Mouse (Mus musculus) testis, postnatal 10 days (tissue): Measurements from ENCODE around the gene Kat7.

Source experiments
- DNase-seq: peaks from one replicate; pipeline ENCODE4 v3.0.0; 2021; ENCODE audit warnings: low spot score

Kat7 gene

DNA sequence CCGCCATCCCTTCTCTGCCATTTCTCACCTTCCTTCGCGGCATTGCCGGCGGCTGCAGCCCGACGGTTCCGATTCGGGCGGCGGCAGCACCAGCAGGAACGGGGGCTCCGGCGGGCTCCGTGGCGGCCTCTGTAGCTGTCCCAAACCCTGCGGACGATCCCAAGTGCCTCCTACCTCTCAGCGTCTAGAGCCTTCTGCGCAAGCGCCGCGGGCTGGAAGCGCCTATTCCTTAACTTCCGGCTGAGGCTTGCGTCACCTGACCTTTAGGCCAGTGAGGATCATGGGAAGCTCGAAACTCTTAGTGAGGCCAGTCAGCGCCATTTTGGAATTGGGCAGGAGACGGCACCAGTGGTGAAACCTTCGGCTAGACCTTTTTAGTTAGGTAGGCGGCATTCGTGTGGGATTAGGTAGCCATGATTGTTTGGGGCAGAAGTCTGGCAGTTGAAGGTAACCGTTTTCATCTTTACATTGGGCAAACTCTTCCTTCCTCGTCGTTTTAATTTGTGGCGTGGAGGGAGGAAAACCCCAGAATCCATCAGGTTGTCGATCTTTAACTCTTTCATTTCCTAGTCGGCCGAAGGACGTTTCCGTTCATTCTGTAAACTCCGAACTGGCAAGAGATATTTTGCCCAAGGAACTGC is at the start of gene Kat7:
Gene Kat7, minus strand, starts transcription at position 240 of the 641 bp plus-strand sequence.
- DNase-seq: peak; percentile 95

DNA sequence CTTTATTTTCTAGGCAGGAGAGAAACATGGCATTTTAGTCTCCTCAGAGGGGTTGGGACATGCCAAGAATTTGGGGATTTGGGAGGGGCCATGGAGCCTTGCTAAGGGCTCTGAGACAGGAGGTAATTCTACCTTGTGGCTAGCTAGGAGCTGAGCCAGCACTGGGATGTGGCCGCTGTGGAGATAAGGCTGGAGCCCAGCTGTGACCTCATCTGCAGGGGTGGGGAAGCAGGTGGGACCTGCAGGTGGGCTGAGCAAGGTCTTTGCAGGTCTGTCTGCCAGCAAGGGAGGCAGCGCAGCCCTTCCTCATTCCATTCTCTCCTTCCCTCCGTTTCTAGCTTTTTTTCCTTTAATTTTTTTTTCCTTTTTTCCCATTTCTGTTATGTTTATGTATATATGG is 48.2 kb upstream of the Kat7 start:
- DNase-seq: no peak

DNA sequence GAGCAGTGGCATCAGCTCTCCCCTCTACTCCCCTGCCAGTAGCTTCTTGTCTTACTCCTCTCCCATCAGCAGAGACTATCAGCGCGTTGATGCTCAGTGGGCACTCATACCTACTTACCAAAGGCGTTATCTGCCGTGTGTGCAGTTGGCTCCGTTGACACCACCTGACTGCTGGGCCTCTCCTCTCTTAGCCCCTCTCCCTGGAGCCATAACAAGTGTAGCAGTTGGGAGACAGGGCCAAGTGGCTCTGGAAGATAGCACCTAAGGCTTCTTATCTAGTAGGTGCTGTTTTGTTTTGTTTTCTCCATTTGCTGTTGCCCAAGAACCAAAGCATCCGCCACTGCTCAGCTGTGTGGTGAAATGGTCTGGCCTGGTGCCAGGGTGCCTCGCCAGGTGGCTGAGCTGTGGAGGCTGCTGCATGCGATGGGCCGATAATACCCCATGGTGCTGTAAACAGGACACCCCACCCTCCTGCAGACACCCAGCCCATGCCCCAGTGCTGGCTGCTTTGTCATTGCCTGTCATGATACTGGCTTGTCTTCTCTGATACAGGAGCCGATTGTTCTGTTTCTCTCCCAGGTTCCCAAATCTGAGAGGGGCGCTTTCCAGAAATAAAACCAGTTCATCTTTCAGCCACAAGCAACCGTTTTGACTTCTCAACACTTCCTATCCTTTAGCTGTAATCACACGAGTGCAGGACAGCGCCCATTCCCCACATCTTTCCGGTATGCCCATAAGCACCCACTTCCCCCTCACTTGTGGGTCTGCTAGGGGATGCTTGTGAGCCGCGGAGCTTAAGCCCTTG is 46.6 kb upstream of the Kat7 start:
- DNase-seq: peak; percentile 64

DNA sequence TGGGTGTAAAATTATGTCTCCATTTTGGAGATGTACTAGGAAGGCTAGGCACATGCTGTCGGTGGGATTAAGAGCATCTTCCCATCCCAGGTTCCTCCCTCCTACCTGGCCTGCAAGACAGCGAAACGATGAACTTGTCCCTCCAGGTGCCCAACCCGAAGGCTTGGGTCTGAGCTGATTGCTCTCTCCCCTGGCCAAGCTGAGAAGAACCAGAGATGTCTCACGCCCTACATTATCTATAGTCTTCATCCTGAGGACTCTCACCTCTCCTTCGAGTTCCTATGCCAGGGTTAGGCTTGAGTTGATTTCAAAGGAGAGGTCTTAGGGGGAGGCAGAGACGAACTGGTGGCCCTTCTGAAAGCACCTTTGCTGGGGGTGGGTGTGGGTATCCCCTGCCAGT is 46.0 kb upstream of the Kat7 start:
- no peak for DNase-seq

DNA sequence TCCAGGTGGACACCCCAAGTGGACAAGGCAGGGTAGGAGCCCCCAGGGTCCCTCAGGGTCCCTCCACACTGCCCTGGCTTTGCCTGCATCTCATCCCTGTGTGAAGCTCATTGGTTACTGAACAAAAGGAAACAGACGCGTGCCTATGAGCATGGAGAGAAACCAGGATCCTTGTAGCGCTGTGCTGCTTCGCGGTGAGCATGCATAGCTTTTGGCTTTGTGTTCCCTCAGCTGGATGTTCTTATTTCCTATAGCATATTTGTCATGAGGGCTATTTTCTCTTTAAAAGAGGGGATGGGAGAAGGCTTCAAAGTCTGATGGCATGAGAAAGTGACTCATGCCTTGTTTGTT is 45.6 kb upstream of the Kat7 start:
- no peak for DNase-seq

DNA sequence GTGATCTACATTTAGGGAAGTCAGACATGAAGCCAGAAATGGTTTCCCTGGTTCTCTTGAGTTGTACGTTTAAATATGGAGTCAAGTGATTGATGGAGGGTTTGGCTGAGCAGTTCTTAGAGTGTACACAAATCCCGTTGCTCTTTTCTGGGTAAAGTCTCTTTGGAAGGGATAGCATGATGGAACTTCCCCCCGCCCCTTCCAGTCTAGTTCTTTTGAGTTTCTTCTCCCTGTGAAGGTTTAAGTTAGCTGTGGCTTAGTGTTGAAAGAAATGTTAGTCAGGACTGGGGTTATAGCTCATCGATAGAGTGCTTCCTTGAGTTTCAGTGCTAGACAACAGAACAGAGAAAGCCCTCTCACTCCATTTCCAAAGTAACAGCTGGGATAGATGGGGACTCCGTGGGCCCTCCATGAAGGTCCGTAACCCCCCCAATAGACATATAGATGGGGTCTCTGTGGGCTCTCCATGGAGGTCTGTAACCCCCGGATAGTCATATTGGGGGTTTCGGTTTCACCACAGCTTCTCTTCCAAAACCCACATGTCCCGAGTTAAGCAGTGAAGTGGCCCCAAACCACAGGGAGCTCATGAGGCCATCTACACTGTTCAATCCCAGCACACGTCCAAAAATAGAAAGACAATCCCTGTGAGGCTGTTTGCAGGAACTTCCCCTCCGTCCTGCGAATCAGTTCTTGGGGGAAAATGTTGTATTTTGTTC is 45.1 kb upstream of the Kat7 start:
- DNase-seq: no peak

DNA sequence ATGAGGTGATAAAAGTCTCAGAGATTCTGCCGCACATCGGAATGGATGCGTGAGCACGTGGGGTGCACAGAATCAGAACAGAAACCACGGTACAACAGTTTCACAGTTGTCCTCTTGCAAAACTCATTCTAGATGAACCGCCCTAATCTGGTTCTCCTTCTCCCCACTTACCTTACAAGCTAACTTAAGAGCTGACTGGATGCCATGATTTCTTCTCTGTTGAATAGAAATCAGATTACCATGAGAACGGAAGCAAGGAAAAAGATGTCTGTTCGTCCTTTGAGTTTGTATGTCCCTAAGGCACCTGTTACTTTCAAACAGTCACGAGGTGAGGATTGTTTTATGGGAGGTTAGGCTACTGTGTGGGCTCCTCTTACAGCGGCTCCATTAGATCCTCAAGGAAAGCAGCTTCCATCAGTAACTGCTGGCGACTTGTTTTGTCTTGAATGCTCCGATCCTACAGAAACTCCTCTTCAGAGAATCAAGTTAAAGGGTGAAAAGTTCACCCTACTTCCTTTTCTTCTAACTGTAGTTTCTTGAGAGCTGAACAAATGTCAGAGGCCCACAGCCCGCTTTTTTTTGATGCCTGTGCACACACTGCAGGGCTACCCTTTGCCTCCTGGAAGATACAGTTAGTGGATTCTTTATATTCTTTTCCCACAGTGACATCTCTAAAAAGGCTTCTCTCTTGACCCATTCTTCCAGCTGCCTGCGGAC is 44.3 kb upstream of the Kat7 start:
- DNase-seq: no peak

DNA sequence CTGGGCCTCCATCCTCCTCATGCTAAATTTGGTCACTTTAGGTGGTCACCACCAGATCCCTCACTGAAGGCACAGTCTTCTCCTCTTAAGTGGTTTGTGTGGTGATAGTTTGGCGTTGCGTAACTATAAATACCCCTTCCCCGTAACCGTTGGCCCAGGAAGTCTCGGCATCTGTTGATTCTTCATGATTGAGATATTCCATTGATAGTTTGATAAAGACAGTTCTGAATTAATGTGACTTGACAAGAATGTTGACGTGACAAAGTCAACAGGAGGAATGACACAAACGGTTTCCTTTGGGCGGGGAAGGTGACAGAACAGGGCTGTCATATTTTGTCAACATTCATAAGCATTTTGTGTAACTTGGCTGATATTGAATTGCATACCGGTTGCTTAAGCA is 43.2 kb upstream of the Kat7 start:
- no peak for DNase-seq

DNA sequence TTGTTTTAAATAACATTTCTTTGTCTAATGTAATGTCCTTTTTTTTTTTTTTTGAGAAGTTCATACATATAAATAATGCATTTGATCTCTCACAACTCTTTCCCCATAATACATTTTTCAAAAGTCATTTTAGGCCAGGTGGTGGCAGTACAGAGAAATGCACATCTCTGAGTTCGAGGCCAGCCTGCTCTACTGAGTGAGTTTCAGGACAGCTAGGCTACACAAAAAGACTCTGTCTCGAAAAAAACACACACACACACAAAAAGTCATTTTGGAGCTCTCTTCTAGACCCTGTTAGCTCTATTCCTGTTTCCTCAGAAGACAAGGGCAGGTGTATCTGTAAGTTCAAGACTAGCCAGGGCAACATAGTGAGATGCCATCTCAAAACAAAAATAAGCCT is 42.6 kb upstream of the Kat7 start:
- DNase-seq: no peak

DNA sequence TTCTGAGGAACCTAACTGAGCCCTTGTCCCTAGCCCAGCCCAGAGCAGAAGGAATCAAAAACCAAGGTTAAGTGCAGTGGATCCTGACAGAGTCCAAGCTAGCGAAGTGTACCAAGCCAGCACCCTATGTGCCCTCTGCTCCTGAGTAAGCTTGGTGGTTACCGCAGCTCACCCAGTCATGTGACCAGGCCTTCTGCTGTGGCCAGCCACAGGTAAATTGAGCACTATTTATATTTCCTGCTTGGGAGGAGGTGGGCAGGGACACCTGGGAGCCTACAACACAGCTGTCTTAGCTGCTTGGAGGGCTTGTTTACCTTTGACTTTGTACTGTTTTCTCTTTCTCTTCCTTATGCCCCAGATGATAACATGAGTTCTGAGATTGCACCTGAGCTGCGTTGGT is 40.9 kb upstream of the Kat7 start:
- DNase-seq: no peak

DNA sequence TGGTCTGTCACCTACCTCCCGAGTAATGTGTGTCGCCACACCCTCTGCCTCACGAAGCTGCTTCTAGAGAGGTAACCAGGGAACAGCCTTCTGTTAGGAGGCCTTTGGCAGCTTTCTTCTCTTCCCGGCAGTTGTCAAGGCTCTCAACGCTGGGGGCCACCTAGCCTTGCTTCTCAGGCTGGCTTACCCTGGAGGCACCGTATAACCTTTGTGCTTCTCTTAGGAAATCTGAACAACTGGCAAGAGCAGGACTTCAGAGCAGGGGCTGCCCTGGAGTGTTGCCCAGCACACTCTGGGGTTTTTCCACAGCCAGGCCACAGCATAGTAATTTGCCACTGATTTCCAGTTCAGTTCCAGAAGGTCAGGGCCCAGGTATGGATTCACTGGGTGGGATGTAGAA is 40.2 kb upstream of the Kat7 start:
- DNase-seq: no peak

DNA sequence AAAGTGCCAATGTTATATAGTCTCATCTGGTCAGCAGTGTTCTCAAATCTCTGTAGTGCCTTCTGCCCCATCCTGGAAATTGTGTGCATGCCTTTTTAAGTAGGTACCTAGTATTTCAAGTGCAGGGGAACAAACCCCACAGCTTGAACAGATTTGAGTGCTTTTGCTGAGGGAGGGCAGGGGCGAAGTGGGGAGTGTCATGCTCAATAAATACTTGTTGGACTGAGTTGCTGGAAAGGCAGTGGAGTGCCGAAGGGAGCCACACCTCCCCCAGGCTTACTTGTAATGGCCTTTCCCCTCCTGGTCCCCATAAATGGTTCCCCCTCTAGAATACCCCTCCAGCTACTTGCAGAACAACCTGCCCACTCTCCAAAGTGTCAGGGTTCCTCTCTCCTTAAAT is 34.1 kb upstream of the Kat7 start:
- DNase-seq: no peak

DNA sequence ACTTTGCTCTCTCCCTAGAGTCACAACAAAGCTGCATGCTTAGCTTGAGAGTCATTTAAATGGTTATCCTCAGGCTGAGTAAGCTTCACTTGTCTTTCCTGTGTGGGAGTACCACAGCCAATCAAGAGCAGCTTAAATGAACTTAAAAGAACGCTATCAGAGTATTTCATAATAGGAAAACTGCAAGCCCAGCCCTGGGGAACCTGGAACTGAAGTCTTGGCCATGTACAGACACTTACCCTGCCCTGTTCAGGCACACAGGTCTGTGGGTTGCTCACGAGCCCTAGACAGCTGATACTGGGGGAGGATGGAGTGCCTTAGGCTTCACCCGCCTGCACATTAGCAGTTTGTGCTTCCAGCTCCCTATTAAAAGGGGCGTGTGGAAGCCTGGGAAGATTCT is 33.1 kb upstream of the Kat7 start:
- no peak for DNase-seq

DNA sequence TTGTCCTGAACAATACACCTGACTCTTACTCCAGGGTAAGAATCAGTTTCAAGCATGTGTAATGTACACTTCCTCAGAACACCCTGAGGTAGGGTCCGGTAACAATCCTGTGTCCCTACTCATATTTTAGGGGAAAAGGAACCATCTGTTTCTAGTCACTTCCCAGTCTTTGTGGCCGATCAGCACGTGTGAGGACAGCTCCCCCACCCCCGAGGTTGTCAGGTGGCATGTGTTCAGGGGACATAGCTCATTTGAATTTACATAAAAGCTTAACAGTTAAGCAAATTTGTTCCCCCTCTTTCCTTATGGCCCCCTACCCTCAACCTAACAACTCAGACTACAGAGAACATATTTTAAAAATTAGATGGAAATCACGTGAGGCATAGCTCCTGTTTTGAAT is 30.6 kb upstream of the Kat7 start:
- DNase-seq: no peak

DNA sequence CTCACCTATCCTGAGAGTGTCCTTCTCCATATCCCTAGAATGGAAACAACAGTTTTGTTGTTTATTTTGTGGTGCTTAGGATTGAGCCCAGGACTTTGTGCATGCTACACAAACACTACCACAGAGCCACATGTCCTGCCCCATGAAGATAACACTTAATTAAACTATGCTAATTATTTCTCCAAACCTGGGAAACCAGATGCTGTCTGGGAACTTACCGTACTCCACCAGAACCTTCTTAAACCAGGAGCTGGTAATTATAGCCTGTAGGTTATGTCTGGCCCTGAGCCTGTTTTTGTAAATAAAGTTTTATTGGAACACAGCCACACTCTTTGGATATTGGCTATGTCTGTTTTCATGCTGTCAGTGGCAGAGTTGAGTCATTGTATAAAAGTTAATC is 30.2 kb upstream of the Kat7 start:
- no peak for DNase-seq

DNA sequence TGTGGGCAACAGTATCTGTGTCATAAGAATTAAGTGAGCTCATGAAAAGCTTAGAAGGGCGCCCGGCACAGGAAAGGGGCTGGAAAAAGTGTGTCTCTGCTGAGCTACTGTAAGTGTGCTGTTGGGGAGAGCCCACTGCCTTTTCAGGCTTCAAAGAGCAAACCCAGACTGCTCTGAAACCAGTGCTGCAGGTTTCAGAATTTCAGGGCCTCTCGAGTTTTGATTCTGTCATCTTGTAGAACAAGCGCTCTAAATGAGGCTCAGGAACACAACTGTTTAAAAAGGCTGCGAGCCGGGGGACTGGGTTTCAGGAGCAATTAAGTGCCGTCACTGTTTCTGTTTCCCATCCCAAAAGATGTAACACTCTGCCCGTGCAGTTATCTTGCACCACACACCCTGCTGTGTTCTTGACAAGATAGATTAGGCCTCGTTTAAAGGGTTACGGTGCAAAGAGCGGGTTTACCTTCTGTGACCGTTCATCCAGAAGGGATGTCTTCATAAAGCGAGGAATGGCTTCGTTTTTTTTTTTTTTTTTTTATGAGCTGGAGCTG is 29.5 kb upstream of the Kat7 start:
- DNase-seq: no peak

DNA sequence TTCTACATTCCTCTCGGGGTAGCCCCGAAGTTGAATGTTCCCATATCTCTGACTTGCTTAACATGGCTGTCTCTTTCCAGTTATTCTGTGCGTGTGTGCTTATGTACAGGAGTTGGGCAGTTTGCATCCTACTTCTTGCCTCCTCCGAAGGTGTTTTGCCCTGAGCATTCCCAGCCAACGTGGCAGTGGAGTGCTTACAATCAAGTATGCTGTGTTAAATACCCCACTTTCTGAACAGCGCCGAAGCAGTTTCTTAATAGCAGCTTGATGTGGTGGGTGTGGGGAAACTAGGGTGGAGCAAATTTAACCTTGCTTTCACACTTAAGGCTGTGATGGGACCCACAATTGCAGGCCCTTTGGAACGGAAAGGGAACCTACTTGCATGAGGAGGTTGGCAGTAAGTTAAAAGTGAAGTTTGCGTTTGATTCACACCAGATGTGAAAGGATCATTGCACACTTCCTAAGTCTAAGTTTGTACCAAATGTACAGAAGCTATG is 27.8 kb upstream of the Kat7 start:
- DNase-seq: no peak

DNA sequence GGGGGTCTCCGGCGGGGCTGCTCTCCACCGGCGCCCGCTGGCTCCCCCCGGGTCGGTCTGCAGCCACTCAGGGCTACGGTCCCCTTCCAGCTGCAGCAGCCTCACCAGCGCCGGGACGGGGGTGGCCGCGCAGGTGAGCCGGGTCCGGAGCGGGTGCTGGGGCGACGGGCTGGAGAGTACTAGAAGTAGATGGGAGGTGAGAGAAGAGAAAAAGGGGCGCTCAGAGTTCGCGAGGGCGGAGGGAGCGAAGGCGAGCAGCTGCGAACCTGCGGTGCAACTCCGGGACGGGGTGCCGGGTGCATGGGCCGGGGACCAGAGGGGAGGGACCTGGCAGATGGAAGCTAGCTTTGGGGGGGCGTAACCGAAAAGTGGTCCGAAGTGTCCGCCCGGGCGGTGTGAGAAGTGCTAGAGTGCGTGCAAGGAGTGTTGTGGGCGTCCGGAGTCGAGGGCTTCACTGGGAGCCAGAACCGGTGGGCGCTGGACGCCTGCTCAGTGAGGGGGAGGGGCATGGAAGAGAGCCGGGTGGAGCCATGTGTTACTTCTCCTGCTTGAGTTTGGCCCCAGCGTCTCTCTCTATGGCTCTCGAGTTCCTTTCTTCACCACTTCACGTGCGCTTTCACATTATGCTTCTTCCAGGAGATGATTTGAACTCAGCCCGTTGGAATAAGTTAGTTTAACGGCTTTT is 27.2 kb upstream of the Kat7 start:
- peak; percentile 74 for DNase-seq

DNA sequence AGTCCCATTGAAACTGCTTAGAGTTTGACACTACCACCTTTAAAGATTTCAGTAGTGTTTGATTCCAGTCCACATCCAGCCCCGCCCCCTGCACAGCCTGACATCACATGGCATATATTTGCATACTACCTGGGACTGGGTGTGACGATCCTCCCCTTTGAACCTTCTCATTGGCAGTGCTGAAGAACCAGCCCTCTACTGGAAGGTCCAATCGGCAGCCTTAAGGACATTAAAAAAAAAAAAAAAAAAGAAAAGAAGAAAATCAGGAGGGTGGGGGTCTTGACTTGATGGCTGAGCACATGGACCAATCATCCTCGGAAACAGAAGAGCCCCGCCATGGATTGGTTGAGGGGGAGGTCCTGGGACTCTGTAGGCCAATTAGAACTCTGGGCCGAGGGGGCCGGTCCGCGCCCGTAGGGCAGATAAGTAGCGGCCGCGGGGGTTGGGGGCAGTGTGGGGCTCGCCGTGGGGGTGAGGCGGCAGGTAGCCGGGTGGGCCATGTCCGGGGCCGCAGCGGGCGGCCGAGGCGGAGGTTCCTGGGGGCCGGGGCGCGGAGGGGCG is 26.6 kb upstream of the Kat7 start, which contains the start of gene Fam117a:
Gene Fam117a, plus strand, starts transcription at position 451 of the 561 bp plus-strand sequence.
- peak; percentile 83 for DNase-seq

DNA sequence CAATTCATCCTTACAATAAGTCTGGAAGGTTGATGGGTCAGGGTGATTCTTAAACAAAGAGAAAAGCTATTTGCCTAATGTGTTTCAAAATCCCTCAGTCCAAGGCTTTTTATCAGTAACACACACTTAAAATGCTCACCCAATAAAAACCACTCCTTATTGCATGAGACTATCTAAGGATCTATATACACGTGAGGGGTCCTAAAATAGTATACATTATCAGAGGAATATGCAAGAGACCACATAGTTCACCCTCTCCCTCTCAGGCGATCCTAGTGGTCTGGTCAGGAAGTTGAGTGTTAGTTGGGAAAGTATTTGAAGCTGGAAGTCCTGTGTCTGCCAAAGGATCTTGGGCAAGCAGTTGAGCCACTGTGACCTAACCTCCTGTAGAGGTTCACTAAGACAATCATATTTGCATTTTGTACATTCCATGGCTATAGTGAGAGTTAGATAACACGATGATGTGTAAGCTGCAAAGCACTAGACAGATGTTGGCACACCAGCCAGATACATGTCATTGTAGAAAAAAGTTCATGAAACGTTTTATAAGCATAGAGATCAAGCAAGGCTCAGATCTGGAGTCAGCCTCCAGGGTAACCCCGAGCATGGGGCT is 24.5 kb upstream of the Kat7 start:
- DNase-seq: no peak

DNA sequence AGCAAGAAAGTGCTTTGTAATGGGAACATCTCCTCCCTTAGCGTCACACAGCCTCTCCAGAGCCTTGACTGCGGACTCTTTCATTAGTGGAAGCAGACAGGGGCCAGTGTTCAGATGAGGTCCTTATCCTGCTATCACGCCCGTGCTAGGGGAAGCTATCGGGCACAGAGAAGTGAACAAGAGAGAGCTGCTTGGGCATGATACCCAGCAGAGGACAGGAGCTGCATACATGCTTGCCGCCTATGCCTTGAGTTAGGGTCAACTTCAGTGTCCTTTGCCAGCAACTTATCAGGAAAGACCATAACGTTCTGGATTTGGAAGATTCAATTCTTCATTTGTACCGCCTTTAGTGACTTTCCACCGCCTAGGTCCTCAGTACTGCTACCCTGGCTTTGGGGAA is 23.8 kb upstream of the Kat7 start:
- no peak for DNase-seq
